Mouse (Mus musculus) layer of hippocampus, postnatal 10 days (tissue): ENCODE data around the gene Fgf7. TPM values are rescaled to one million over a fixed set of nuclear protein-coding genes. Genes with fewer than 3 reads are reported as not detected.

Experiments
- DNase-seq, 2 experiments: peaks; one replicate each; pipeline ENCODE4 v3.0.0; 2021; ENCODE audit warnings: low spot score in 2 of 2
- long read RNA-seq: library from polyadenylated mRNA; stranded (forward); transcript quantifications from one replicate; pipeline ENCODE4 v2.0.0, GENCODE M21; 2023
- total RNA-seq, 2 experiments: library from RNA; stranded (reverse); gene quantifications; 2 replicates each; pipeline ENCODE4 v1.2.3; 2021

The Fgf7 gene
- total RNA-seq: under 1 TPM; 0.41 to 0.76 TPM
- long read RNA-seq: 0 reads

- DNase-seq: peak; percentile 30 to 46
Observed at GRCm38 (mm10) chr2:126034379-126035005, at the start of gene Fgf7. Gene Fgf7 (plus strand): TSS chr2:126034658.

- DNase-seq: no peak
Observed at GRCm38 (mm10) chr2:126002291-126002690, 32.2 kb upstream of the Fgf7 start.

GRCm38 (mm10) chr2:126006088-126006487 is 28.4 kb upstream of the Fgf7 start:
- peak; percentile 53 to 62 for DNase-seq

GRCm38 (mm10) chr2:126006742-126007141 is 27.7 kb upstream of the Fgf7 start:
- DNase-seq: no peak

GRCm38 (mm10) chr2:126014989-126015710 is 19.3 kb upstream of the Fgf7 start:
- DNase-seq: no peak

- no peak for DNase-seq
Observed at GRCm38 (mm10) chr2:126015763-126016473, 18.5 kb upstream of the Fgf7 start.

- DNase-seq: no peak
Observed at GRCm38 (mm10) chr2:126031186-126031900, 3.1 kb upstream of the Fgf7 start.

- DNase-seq: peak; percentile 22 to 37
Observed at GRCm38 (mm10) chr2:126033114-126033972, 1.1 kb upstream of the Fgf7 start.

- no peak for DNase-seq
Observed at GRCm38 (mm10) chr2:126035013-126035770, 734 bp downstream of the Fgf7 start.

- DNase-seq: no peak
Observed at GRCm38 (mm10) chr2:126036121-126036520, 1.7 kb downstream of the Fgf7 start.

- DNase-seq: no peak
Observed at GRCm38 (mm10) chr2:126038221-126039000, 4.0 kb downstream of the Fgf7 start.

- DNase-seq: no peak
Observed at GRCm38 (mm10) chr2:126039414-126039891, 5.0 kb downstream of the Fgf7 start.

GRCm38 (mm10) chr2:126040651-126041050 is 6.2 kb downstream of the Fgf7 start:
- DNase-seq: no peak

GRCm38 (mm10) chr2:126041237-126041636 is 6.8 kb downstream of the Fgf7 start:
- DNase-seq: no peak

- no peak for DNase-seq
Observed at GRCm38 (mm10) chr2:126042674-126043073, 8.2 kb downstream of the Fgf7 start.

GRCm38 (mm10) chr2:126045621-126046020 is 11.2 kb downstream of the Fgf7 start:
- DNase-seq: no peak

GRCm38 (mm10) chr2:126052749-126053557 is 18.5 kb downstream of the Fgf7 start:
- no peak for DNase-seq

- DNase-seq: no peak
Observed at GRCm38 (mm10) chr2:126053657-126054056, 19.2 kb downstream of the Fgf7 start.
